Mouse (Mus musculus) heart, postnatal 25 days (tissue): Measurements from ENCODE around the gene L3mbtl1. TPM values are rescaled to one million over a fixed set of nuclear protein-coding genes. Genes with fewer than 3 reads are reported as not detected.
A peak's percentile ranks its signal among the peaks of the same experiment; 100 is the strongest.
"Not testable (repeated sequence)": the region's sequence is repeated elsewhere in the genome, so short reads cannot be mapped to it uniquely, and the experiment has no call there.

Experiments used
- DNase-seq: peaks from one replicate; pipeline ENCODE4 v3.0.0; 2022; ENCODE audit warnings: low spot score
- intact Hi-C: fragments of 180-260 bp; cut with DNase I; formaldehyde crosslinking; loops from one replicate; pipeline ENCODE4 v1.15.1; 2025
- total RNA-seq, 2 experiments: library from RNA; stranded (reverse); gene quantifications; 2 replicates each; pipeline ENCODE4 v1.2.3; 2021

Gene L3mbtl1
- total RNA-seq, result not detected

DNA sequence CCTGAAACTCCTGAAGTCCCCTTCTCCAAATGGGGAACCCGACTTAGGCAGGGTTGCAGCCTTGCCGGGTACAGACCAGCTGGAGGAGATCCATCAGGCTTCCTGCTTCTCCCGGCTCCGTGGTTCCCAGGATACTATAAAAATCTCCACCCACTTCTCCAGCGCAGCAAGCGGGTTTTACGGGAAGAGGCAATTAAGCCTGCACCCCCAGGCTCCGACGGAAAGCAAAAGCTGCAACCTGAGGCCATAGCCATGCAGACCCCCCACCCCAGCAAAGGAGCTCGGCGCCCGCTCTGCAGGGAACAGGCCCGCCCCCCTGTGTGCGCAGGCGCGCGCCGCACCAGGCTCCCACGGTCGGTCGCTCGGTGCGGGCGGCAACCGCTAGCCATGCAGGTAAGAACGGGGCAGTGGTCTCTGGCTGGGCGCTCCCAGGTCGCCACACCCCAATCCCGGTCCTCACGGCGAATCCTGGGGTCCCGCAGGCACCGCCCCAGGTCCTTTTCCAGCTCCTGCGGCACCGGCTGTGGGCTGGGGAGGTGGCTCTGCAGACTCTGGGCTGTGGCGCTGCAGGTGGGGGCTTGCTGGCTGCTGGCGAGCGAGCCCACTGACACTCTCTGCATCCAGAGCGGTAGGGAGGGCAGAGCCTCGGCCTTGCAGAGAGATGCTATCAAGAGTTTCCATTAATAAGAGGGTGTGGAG, at the start of gene L3mbtl1:
Gene L3mbtl1, plus strand, starts transcription at position 325 of the 699 bp plus-strand sequence.
- no peak for DNase-seq
- intact Hi-C loops, result no loop called here

DNA sequence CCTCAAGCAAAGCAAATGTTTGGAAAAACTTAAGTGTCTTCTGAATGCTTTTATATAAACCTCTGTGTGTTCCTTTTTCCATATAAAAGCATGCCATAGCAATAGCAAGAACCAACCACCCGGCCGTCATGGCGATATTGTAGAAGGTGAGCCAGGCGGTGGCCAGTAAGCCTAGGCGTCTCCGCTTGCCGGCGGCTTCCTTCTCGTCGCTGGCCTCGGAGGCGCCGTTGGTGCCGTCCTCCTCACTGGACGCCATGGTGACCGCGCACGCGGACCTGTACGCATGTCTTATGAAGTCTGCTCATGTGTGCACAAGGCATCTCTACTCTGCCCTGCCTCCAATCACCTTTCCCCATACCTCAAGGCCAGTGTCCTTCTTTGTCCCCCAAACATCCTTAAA, 44.0 kb upstream of the L3mbtl1 start:
- intact Hi-C loops, DNase-seq: not testable (repeated sequence)

DNA sequence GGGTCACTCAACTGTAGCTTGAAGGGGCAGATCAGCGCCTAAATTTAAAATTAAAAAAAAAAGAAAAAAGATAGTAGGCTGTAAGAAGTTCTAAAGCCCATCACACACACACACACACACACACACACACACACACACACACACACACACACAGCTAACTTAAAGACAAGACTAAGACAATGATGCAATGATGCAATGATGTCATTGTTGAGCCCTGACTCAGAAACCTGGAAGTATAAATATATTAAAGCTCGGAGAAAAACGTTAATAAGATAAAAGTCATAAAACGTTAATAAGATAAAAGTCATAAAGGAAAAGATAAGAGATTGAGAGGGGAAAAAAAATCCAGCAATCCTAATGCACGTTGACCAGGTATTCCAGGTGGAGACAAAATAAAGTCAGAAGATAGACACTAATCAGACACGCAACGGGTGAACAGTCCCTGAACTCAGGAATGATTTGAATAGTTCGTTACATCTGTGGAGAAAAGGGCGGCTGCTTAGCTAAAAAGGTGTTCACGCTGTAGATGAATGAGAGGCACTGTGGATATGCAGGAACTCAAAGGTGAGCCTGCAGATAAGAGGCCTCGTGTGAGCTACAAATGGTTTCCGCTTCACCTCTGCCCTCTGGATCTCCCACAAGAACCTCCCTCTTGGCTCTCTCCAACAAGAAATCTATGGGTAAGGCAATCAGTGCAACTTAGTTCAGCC, 43.2 kb upstream of the L3mbtl1 start:
- intact Hi-C loops, result no loop called here
- no peak for DNase-seq

DNA sequence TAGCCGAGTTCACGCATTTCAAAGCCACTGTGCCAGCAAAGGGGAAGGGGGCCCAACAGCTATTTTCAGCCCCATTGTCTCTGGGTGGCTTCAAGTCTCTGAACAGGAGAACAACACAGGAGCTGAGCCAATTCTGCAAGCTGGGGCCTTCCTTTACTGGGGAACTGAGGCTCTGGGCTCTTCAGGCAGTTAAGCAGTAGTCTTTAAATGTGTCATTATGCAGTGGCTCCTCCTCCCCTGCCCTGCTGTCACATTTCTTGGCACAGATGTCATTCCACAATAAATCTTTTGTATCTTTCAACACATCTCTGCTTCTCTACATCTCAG, 42.7 kb upstream of the L3mbtl1 start:
- intact Hi-C loops, result no loop called here
- DNase-seq, result no peak

DNA sequence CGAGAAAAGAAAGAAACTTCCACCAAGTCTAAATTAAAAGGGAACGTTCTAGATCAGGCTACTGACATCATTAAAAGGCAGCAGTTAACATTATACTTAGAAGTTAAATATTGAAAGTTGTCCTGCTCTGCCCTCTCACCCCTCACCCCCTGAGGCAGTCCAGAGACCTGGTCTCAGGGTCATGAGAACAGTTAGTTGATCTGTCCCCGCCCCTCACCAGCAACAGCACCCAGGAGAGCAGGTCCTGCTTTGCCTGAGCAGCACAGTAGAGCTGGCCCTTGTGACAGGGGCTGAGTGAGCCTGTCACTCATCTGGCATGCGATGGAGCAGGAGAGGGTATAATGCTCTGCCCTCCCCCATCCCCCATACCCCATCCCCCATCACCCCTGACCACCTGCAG, 37.4 kb upstream of the L3mbtl1 start:
- intact Hi-C loops, result no loop called here
- DNase-seq, result no peak

DNA sequence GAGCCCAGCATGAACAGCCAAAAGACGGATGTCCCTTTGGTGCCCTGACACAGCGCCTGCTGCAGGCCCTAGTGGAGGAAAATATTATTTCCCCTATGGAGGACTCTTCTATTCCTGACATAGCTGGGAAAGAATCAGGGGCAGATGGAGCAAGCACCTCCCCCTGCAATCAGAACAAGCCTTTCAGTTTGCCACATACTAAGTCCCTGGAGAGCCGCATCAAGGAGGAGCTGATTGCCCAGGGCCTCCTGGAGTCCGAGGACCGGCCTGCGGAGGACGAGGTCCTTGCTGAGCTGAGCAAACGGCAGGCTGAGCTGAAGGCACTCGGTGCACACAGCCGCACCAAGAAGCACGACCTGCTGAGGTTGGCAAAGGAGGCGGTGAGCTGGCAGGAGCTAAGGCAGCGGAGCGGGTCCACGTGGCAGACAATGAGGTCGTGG, 35.2 kb upstream of the L3mbtl1 start:
- intact Hi-C loops, result no loop called here
- no peak for DNase-seq

DNA sequence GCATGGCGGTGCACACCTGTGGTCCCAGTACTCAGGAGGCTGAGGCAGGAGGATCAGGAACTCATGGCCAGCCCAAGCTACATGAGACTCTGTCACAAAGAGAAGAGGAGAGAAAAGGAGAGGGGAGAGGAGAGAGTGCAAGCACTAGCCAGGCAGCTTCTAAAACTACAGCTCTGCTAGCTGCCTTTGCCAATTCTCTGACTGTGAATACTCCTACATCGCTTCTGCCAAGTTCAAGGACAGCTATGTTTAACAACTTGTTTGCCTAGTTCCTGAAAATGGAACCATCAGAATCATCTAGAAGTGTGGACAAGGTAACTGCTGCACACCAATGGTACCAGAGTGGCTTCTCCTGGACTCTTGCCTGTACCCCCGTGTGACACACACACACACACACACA, 29.2 kb upstream of the L3mbtl1 start:
- intact Hi-C loops, result no loop called here
- no peak for DNase-seq

DNA sequence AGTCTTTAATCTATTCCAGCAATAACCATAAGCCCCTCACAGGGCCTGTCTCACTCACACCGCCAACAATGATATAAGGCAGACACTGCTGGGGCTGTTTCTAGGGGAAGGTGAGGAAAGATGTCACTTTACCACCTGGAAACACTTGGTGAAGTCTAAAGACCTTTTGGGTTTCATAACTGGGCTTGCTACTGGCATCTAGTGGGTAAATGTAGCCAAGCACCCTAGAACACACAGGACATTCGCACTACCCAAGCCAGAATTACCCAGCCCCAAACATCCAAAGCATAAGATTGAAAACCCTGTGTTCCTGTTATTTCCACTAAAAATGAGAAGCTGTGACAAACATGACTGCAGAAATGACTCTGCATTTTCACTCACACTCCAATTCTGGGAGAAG, 28.8 kb upstream of the L3mbtl1 start:
- intact Hi-C loops, result no loop called here
- no peak for DNase-seq

DNA sequence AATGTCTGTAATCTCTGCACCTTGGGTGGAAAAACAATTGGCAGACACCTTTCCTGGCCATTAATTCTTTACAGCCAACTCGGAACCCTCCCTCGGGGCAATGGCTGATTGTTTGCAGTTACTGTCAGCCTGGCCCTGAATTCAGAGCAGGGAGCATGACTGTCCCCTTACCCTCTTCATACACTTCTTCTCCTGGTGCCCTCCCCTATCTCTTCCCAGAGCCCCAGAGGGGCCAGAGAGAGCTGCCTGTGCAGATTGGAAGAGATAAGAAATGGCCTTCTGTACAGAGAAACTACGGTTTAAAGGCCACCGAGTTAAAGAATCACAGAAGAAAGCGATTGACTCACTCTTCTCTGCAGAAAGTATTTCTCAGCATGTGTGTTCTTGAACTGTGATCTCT, 23.3 kb upstream of the L3mbtl1 start:
- DNase-seq, result no peak
- intact Hi-C loops, result loop anchor here (5.0 kb wide), 3 partner anchors 177 to 482 kb away; no protein-coding TSS in a partner anchor

DNA sequence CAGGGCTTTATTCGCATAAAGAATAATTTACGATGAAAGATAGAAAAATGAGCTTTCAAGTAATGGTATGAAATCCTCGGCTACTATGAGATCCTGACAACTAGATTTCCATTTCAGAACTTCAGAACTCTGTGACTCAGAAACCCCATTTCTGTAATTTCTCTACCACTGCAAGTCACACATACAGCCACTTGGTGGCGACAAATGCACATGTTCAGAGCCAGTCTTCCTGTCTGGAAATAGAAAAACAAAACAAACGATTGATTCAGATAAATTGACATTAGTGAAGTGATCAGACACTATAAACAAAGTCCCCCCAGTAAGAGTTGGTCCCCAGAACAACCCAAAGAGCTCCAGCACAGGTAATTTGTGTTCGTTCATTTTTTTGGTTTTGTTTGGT, 21.1 kb upstream of the L3mbtl1 start:
- no peak for DNase-seq
- intact Hi-C loops, result loop anchor here (2.0 to 5.0 kb wide), 4 partner anchors 81 to 480 kb away; no protein-coding TSS in a partner anchor

DNA sequence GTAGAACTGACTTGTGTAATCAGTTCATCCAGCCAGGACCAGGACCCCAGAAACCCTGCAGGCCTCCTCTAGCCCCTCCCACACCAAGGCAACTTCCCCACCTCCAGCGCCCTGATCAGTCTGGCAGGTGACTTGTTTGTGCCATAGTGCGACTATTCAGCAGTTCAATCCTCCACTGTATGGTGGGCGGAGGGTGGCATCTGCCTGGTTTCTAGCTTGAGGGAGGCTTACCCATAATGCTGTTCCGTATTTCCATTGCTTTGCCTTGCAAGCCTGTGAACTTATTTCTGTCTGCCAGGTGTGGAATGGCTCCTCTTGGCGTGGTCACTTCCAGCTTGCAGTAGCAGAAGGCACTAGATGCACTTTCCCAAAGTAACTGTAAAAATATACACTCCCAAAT, 20.4 kb upstream of the L3mbtl1 start:
- intact Hi-C loops, result loop anchor here (2.0 to 5.0 kb wide), 4 partner anchors 80 to 479 kb away; no protein-coding TSS in a partner anchor
- DNase-seq, result no peak

DNA sequence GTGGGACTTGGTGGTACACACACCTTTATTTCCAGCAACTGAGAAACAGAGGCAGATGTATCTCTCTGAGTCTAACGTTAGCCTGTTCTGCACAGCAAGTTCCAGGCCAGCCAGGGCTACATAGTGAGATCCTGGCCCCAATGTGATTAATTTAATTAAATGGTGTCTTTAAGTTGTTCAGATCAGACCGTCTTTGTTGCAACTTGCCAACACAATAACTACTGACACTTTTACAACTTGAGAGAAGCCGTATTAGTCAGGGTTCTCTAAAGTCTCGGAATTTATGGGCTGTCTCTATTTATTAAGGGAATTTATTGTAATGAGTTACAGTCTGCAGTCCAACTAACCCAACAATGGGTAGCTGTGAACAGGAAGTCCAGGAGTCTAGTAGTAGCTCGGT, 19.1 kb upstream of the L3mbtl1 start:
- intact Hi-C loops, result loop anchor here (5.0 kb wide), 3 partner anchors 173 to 478 kb away; no protein-coding TSS in a partner anchor
- DNase-seq, result no peak

DNA sequence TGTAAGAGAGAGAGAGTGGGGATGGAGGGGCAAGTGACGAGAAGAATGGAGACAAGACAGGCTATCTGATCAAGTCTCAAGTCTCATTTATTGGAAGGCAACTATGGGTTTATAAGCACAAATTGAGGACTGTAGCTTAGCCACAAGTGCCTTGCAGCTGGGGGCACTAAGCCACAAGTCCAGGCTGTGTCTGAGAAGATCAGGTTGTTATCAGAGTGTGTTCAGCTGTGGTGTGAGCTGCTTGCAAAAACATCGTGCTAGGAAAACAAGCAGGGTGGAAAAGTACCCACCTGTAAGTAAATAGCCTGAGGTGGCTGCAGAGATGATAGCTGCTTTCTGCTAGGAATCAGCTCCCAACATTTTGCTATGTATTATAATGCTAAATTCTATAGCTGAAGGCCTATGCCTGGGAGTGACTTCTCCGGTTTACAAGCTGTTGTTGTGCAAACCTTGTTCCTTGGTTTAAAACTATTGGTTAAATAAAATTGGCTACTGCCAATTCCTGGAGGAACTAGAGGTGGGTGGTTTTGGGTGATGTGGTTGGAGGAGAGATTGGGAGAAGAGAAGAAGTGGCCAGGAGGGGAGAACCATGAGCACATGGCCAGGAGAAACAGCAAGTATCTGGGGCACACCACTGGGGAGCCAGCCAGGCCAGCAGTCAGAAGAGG, 15.2 kb upstream of the L3mbtl1 start:
- intact Hi-C loops, result no loop called here
- DNase-seq, result no peak

DNA sequence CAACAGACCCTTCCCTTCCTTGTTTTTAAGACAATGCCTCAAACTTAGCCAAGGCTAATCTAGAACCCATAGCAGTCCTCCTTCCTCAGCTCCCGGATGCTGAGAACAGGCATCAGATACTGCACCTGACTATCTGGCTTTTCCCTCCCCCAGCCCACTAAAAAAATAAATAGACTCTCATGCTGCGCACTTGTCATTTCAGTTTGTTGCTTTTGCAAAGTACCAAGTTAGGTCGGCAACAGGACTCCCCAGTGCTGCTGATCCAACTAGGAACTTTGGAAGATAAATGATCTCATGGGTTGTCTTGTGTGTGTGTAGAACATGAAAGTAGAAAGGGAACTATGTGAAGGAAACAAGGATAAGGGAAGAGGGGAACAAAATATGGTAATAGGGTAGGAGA, 13.6 kb upstream of the L3mbtl1 start:
- intact Hi-C loops, result loop anchor here (5.0 kb wide), 1 partner anchor 88 kb away; the partner anchor contains the start of gene Ift52
- no peak for DNase-seq

DNA sequence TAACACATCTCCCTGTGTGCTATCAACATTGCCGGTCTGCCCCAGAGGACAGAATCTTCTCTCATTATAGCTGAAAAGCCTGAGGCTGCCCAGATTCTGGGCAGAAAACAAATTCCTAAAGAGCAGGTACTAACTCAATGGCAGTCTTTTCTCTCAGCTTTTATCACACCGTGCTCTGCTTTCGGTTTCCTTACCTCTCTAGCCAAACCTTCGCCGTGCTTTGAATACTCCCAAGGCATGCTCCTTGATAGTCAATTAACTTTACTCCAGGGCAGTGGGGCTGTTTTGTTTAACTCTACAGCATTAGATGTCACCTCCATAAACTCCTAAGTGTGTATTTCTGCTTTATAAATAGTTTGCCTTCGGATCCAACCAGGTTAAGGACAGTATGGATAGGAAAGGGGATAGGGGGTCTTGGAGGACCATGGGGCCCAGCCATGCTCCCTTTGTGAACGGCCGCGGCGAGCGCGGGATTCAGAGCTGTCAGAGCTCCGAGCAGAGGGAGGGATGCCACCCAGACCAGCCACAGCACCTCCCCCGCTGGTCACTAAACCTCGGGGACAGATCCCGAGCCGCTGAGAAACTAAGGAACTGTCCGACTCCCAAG, 12.7 kb upstream of the L3mbtl1 start:
- intact Hi-C loops, result loop anchor here (5.0 kb wide), 1 partner anchor 87 kb away; the partner anchor contains the start of gene Ift52
- DNase-seq, result no peak

DNA sequence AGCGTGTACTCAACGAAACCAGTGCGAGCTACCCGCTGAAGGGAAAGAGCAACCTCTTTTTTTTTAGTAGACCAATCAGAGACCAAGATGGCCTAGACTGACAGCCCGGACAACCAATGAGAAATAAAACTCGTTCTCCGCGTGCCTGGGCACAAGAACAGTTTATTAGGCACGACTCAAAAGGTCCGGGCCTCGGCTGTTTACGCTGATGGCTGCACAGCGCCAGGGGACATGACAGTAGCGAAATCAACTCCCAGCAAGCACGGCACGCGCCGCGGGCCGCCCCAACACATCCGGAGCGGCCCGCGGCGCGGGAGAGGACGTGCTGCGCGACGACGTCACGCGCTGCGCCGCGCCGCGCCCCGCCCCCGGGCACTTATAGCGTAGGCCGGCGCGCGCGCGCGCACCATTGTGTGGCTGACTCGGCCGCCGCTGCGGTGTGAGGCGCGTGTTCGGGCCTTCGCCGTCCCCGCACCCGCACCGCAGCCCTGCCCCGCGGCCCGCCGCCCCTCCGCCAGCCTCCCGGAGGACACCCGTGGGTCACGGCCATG, 12.1 kb upstream of the L3mbtl1 start, which contains the start of gene Srsf6:
Gene Srsf6, plus strand, starts transcription at position 406 of the 551 bp plus-strand sequence.
- intact Hi-C loops, result loop anchor here (5.0 kb wide), 1 partner anchor 86 kb away; the partner anchor contains the start of gene Ift52
- DNase-seq, result peak; percentile 83

DNA sequence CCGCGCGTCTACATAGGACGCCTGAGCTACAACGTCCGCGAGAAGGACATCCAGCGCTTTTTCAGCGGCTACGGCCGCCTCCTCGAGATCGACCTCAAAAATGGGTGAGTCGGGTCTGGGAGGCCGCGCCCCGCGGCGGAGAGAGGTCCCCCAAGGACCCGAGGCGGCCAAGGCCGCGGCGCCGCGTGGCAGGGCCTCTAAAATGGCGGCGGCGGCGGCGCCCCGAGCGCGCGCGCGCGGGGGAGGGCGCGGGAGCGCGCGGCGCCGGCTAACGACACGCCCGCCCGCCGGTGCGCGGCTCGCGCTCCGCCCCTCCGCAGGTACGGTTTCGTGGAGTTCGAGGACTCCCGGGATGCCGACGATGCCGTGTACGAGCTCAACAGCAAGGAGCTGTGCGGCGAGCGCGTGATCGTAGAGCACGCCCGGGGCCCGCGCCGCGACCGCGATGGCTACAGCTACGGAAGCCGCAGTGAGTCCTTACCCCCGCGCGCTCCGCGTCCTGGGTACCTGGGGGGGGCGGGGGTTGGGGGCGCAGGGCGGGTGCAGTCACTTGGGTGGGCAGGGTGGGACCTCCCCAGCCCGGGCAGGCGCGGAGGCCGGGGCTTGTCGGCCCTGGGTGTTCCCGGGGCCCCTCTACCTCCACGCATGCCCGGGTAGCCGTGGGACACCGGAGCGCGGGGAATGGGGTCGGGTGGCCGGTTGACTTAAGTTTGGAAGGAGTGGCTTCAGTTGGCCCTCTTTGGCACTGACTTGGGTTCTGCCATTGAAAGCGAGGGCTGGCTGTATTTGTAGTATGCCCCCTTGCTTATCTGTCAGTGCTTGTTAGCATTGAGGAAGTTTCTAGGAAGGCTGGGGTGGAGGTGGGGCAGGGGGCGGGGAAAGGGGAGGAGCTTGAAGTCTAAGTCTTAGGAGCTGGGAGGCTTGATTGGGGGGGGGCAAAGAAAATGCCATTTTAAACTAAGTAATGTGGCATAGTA, 11.3 kb upstream of the L3mbtl1 start:
- intact Hi-C loops, result loop anchor here (5.0 kb wide), 1 partner anchor 85 kb away; the partner anchor contains the start of gene Ift52
- peak; percentile 33 for DNase-seq

DNA sequence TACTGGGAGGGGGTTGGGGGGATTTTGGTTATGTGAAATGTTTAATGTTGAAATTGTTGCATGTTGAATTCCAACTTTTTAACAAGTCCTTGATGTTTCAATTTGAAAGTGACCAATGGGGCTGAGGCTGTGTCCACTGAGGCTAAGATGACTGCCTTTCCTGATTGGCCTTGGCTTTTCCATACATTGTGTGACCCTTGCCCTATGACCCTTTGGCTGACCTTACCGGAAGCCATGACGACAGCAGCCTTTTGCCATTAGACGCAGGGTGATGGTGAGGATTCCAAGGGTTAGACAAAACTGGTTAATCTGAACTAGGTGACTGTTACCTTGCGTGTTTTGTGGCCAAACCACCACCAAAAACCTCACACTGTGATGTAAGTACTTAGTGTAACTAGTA, 10.6 kb upstream of the L3mbtl1 start:
- intact Hi-C loops, result loop anchor here (5.0 kb wide), 1 partner anchor 85 kb away; the partner anchor contains the start of gene Ift52
- DNase-seq, result no peak
